Mouse (Mus musculus): ENCODE data around the gene Optc. TPM values are rescaled to one million over a fixed set of nuclear protein-coding genes. Genes with fewer than 3 reads are reported as not detected.

Optc gene
- total RNA-seq, 1 experiment = 0.36 TPM

- no peak overlapping the region for H3K9ac ChIP-seq (ENCODE audit: insufficient read depth, low read depth, low read length, poor library complexity, severe bottlenecking)
- H3K36me3 ChIP-seq (ENCODE audit: control insufficient read depth, insufficient read depth, low read length, poor library complexity, severe bottlenecking) = no peaks in the 10 kb centered on the region
- TF ChIP-seq CHD2 (IDR thresholded peaks at IDR 0.05; ENCODE audit: low read depth, low read length) = no peak
- no peak overlapping the region for H3K27ac ChIP-seq (ENCODE audit: insufficient read depth, low read depth, low read length, poor library complexity, severe bottlenecking)
- no peaks in the 10 kb centered on the region for H3K9me3 ChIP-seq (ENCODE audit: control insufficient read depth, insufficient read depth, low read depth, low read length)
- DNase-seq (ENCODE audit: low read depth, low spot score) = no peak
- peaks cover 13 to 26% of the 10 kb centered on the region in 2 experiments; a peak in 3 of 4 replicates for H3K4me1 ChIP-seq (ENCODE audit: control insufficient read depth in 2 of 2, insufficient read depth in 2 of 2, low read length in 2 of 2, poor library complexity in 1 of 2)
- H3K4me3 ChIP-seq (ENCODE audit: insufficient read depth in 1 of 2, low read depth in 1 of 2, low read length in 2 of 2, poor library complexity in 1 of 2, severe bottlenecking in 1 of 2) = no peak overlapping the region
- in situ Hi-C loops (cut with MboI; ENCODE audit: low sequenced_read_pairs in 2 of 2, unreplicated experiment in 2 of 2) = loop anchor here in 1 of 2 experiments (5.0 kb wide), 1 partner anchor 154 kb away; no protein-coding TSS in a partner anchor
Observed at GRCm38 (mm10) chr1:133891489-133891888, 16.3 kb downstream of the Optc start.

GRCm38 (mm10) chr1:133889949-133890598 is 17.7 kb downstream of the Optc start:
- no peak overlapping the region for H3K4me3 ChIP-seq (ENCODE audit: insufficient read depth in 1 of 2, low read depth in 1 of 2, low read length in 2 of 2, poor library complexity in 1 of 2, severe bottlenecking in 1 of 2)
- H3K9ac ChIP-seq (ENCODE audit: insufficient read depth, low read depth, low read length, poor library complexity, severe bottlenecking) = no peak overlapping the region
- no peaks in the 10 kb centered on the region for H3K9me3 ChIP-seq (ENCODE audit: control insufficient read depth, insufficient read depth, low read depth, low read length)
- peaks cover 15 to 30% of the 10 kb centered on the region in 2 experiments for H3K4me1 ChIP-seq (ENCODE audit: control insufficient read depth in 2 of 2, insufficient read depth in 2 of 2, low read length in 2 of 2, poor library complexity in 1 of 2)
- no peaks in the 10 kb centered on the region for H3K36me3 ChIP-seq (ENCODE audit: control insufficient read depth, insufficient read depth, low read length, poor library complexity, severe bottlenecking)
- H3K27ac ChIP-seq (ENCODE audit: insufficient read depth, low read depth, low read length, poor library complexity, severe bottlenecking) = no peak overlapping the region
- in situ Hi-C loops (cut with MboI; ENCODE audit: low sequenced_read_pairs in 2 of 2, unreplicated experiment in 2 of 2) = loop anchor here in 1 of 2 experiments (5.0 kb wide), 1 partner anchor 153 kb away; no protein-coding TSS in a partner anchor
- TF ChIP-seq MAFK (IDR thresholded peaks at IDR 0.05; ENCODE audit: insufficient read depth, low read depth, low read length) = no peak
- TF ChIP-seq HCFC1 (IDR thresholded peaks at IDR 0.05; ENCODE audit: borderline replicate concordance, insufficient read depth, low read length) = no peak
- TF ChIP-seq CHD2 (IDR thresholded peaks at IDR 0.05; ENCODE audit: low read depth, low read length) = no peak
- no peak for TF ChIP-seq ZC3H11A (IDR thresholded peaks at IDR 0.05; ENCODE audit: borderline replicate concordance, low read depth, low read length)
- no peak for TF ChIP-seq ZNF384 (IDR thresholded peaks at IDR 0.05; ENCODE audit: low read depth, low read length)
- DNase-seq (ENCODE audit: low read depth, low spot score) = no peak

DNA sequence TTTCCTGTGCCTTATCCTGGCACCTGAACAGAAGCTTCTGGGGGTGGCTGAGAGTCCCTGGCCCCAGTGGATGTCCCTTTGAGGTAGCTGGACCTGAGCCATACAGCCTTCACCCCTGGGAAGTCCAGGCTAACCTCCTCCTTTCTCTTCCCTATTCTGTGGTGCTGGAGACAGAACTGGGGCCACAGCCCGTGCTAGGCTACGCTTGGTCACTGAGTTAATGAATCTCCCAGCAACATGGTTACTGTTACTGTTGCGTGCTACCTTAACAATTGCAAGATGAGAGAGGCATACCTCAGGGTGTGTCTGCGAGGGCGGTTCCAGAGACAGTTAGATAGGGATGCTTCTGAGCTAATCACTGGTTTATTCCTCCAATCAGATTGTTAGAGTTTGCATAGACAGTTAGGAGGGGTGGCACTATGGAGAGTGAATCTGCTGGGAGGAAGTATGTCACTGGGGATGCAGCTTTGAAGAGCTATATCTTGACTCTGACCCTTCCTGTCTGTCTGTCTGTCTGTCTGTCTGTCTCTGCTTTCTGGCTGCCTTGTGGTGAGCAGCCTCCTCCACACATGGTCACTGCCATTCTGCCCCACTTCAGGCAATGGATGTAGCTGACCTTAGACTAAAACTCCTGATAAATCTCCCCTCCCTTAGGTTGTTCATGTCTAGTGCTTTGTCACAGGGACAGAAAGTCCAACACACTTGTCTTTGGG is 20.1 kb downstream of the Optc start:
- H3K4me3 ChIP-seq (ENCODE audit: insufficient read depth in 1 of 2, low read depth in 1 of 2, low read length in 2 of 2, poor library complexity in 1 of 2, severe bottlenecking in 1 of 2) = no peak overlapping the region
- TF ChIP-seq CHD2 (IDR thresholded peaks at IDR 0.05; ENCODE audit: low read depth, low read length) (no peak), ZC3H11A (IDR thresholded peaks at IDR 0.05; ENCODE audit: borderline replicate concordance, low read depth, low read length) (no peak), ZNF384 (IDR thresholded peaks at IDR 0.05; ENCODE audit: low read depth, low read length) (no peak), MAFK (IDR thresholded peaks at IDR 0.05; ENCODE audit: insufficient read depth, low read depth, low read length) (no peak), HCFC1 (IDR thresholded peaks at IDR 0.05; ENCODE audit: borderline replicate concordance, insufficient read depth, low read length) (no peak)
- no peak overlapping the region for H3K27ac ChIP-seq (ENCODE audit: insufficient read depth, low read depth, low read length, poor library complexity, severe bottlenecking)
- in situ Hi-C loops (cut with MboI; ENCODE audit: low sequenced_read_pairs in 2 of 2, unreplicated experiment in 2 of 2) = no loop called here
- H3K36me3 ChIP-seq (ENCODE audit: control insufficient read depth, insufficient read depth, low read length, poor library complexity, severe bottlenecking) = no peaks in the 10 kb centered on the region
- DNase-seq (ENCODE audit: low read depth, low spot score) = no peak
- no peak overlapping the region for H3K9ac ChIP-seq (ENCODE audit: insufficient read depth, low read depth, low read length, poor library complexity, severe bottlenecking)
- H3K4me1 ChIP-seq (ENCODE audit: control insufficient read depth in 2 of 2, insufficient read depth in 2 of 2, low read length in 2 of 2, poor library complexity in 1 of 2) = peaks cover 14 to 30% of the 10 kb centered on the region in 2 experiments
- no peaks in the 10 kb centered on the region for H3K9me3 ChIP-seq (ENCODE audit: control insufficient read depth, insufficient read depth, low read depth, low read length)

GRCm38 (mm10) chr1:133887044-133887443 is 20.8 kb downstream of the Optc start:
- H3K27ac ChIP-seq (ENCODE audit: insufficient read depth, low read depth, low read length, poor library complexity, severe bottlenecking) = no peak overlapping the region
- no peaks in the 10 kb centered on the region for H3K9me3 ChIP-seq (ENCODE audit: control insufficient read depth, insufficient read depth, low read depth, low read length)
- no peak for TF ChIP-seq ZNF384 (IDR thresholded peaks at IDR 0.05; ENCODE audit: low read depth, low read length)
- TF ChIP-seq MAFK (IDR thresholded peaks at IDR 0.05; ENCODE audit: insufficient read depth, low read depth, low read length) = no peak
- no peak for TF ChIP-seq HCFC1 (IDR thresholded peaks at IDR 0.05; ENCODE audit: borderline replicate concordance, insufficient read depth, low read length)
- TF ChIP-seq CHD2 (IDR thresholded peaks at IDR 0.05; ENCODE audit: low read depth, low read length) = no peak
- TF ChIP-seq ZC3H11A (IDR thresholded peaks at IDR 0.05; ENCODE audit: borderline replicate concordance, low read depth, low read length) = no peak
- H3K4me1 ChIP-seq (ENCODE audit: control insufficient read depth in 2 of 2, insufficient read depth in 2 of 2, low read length in 2 of 2, poor library complexity in 1 of 2) = peaks cover 10 to 30% of the 10 kb centered on the region in 2 experiments
- no peak for DNase-seq (ENCODE audit: low read depth, low spot score)
- H3K4me3 ChIP-seq (ENCODE audit: insufficient read depth in 1 of 2, low read depth in 1 of 2, low read length in 2 of 2, poor library complexity in 1 of 2, severe bottlenecking in 1 of 2) = no peak overlapping the region
- in situ Hi-C loops (cut with MboI; ENCODE audit: low sequenced_read_pairs in 2 of 2, unreplicated experiment in 2 of 2) = no loop called here
- H3K9ac ChIP-seq (ENCODE audit: insufficient read depth, low read depth, low read length, poor library complexity, severe bottlenecking) = no peak overlapping the region
- no peaks in the 10 kb centered on the region for H3K36me3 ChIP-seq (ENCODE audit: control insufficient read depth, insufficient read depth, low read length, poor library complexity, severe bottlenecking)
